Mouse (Mus musculus): ENCODE measurements around the gene Tmco5. TPM values are rescaled to one million over a fixed set of nuclear protein-coding genes. Genes with fewer than 3 reads are reported as not detected.

The Tmco5 gene
- polyA plus RNA-seq, 1 experiment from 2014 or later: not detected

DNA sequence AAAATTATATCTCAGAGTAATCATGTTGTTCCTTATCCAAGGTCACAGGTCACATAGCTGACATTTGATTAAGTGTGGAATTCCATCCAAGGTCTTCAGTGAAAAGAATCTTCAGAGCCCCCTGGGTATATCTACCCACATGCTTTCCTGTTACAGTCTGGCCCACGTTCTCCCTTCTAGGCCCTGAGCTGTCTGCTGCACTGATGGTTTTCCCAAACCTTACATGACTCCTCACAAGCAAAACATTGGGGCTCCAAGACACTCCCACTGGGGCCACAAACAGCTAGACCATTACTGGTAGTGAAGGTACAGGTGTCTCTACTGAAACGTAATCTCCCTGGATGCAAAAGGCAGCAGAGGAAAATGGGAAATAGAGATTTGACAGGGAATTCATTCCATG lies 57.9 kb downstream of the Tmco5 start:
- Histone ChIP-seq H3K9me3 (ENCODE audit: control insufficient read depth, low read length) (no peaks in the 10 kb centered on the region), H3K4me3 (ENCODE audit: low read length) (no peak overlapping the region), H3K9ac (ENCODE audit: low read depth, low read length) (no peak overlapping the region), H3K4me2 (ENCODE audit: low read length) (no peak overlapping the region), H3K27me3 (replicated peaks; ENCODE audit: control insufficient read depth, insufficient read depth, low read length) (no peaks in the 10 kb centered on the region), H3K4me1 (ENCODE audit: control insufficient read depth, insufficient read depth, low read depth, low read length) (no peaks in the 10 kb centered on the region), H3K36me3 (ENCODE audit: control insufficient read depth, insufficient read depth, low read length) (no peaks in the 10 kb centered on the region), H3K27ac (ENCODE audit: low read depth, low read length) (no peak overlapping the region)
- 61% methylated on average over 2 of the region's 2 CpGs for WGBS
- no peak for ATAC-seq

DNA sequence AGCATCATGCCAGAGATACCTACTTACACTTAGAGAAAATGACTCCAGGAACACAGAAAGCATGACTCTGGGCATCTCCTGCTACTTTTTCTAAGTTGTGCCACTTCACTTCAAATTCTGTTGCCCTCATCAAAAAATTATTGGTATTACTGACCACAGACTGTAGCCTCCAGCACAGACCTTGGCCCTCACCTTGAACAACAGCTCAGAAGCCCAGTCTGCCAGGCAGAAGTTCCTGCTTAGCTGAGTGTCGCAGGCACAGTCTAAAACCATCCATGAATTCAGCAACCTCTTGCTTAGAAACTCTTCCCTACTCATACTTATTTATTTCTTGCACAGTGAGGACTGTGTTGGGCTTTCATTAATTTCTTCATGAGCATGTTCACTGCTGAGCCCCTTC lies 58.7 kb downstream of the Tmco5 start:
- Histone ChIP-seq H3K36me3 (ENCODE audit: control insufficient read depth, insufficient read depth, low read length) (no peaks in the 10 kb centered on the region), H3K9ac (ENCODE audit: low read depth, low read length) (no peak overlapping the region), H3K9me3 (ENCODE audit: control insufficient read depth, low read length) (no peaks in the 10 kb centered on the region), H3K4me3 (ENCODE audit: low read length) (no peak overlapping the region), H3K4me2 (ENCODE audit: low read length) (no peak overlapping the region), H3K4me1 (ENCODE audit: control insufficient read depth, insufficient read depth, low read depth, low read length) (no peaks in the 10 kb centered on the region), H3K27ac (ENCODE audit: low read depth, low read length) (no peak overlapping the region), H3K27me3 (replicated peaks; ENCODE audit: control insufficient read depth, insufficient read depth, low read length) (no peaks in the 10 kb centered on the region)
- 82% methylated on average over 1 of the region's 1 CpGs for WGBS
- ATAC-seq: no peak

DNA sequence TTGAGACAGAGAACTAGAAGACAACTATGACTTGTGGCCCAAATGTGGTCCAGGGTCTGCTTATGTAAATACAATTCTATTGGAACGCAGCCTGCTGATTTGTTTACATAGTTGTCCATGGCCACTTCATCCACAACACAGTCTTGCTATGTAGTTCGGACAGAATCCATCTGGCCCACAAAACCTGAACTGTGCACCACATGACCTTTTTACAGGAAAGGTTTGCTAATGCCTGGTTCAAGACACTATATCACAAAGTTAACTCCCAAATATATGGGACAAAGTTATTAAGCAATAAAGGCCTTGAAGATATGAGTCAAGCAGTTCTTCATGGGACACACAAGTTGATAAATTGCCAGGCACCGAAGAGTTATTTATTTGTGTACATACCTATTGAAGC lies 63.3 kb downstream of the Tmco5 start:
- no peaks in the 10 kb centered on the region for H3K9me3 ChIP-seq (ENCODE audit: control insufficient read depth, low read length)
- H3K4me2 ChIP-seq (ENCODE audit: low read length): no peak overlapping the region
- no peaks in the 10 kb centered on the region for H3K36me3 ChIP-seq (ENCODE audit: control insufficient read depth, insufficient read depth, low read length)
- WGBS: 90% methylated on average over 3 of the region's 3 CpGs
- no peak overlapping the region for H3K27ac ChIP-seq (ENCODE audit: low read depth, low read length)
- no peak for ATAC-seq
- H3K4me1 ChIP-seq (ENCODE audit: control insufficient read depth, insufficient read depth, low read depth, low read length): no peaks in the 10 kb centered on the region
- no peaks in the 10 kb centered on the region for H3K27me3 ChIP-seq (replicated peaks; ENCODE audit: control insufficient read depth, insufficient read depth, low read length)
- H3K4me3 ChIP-seq (ENCODE audit: low read length): no peak overlapping the region
- H3K9ac ChIP-seq (ENCODE audit: low read depth, low read length): no peak overlapping the region

Other genes with a start within 250 kb of the Tmco5 start
- gene Spred1, start 242.7 kb downstream of the Tmco5 start, polyA plus RNA-seq (2015; fragmentation: Nextera tagmentation; extraction: Ambion mirVana): 7.4 and 7.7 TPM in 2 replicates

Measured in hindbrain, embryonic 16.5 days (tissue).